Mouse (Mus musculus) brain, embryonic 14.5 days (tissue): ENCODE data around the gene Gm9821.

Source experiments
- CTCF ChIP-seq: fragments of 200-500 bp; IDR thresholded peaks from 2 replicates; pipeline ENCODE4 v1.5.1; 2012; ENCODE audit warnings: inconsistent platforms, mild to moderate bottlenecking, moderate library complexity, borderline replicate concordance; ENCODE audit not compliant: insufficient read depth, insufficient read length; ENCODE audit errors: extremely low read depth
- POLR2A ChIP-seq: fragments of 200-500 bp; IDR thresholded peaks from 2 replicates; pipeline ENCODE4 v1.6.1; 2012; ENCODE audit warnings: mild to moderate bottlenecking, inconsistent platforms, borderline replicate concordance; ENCODE audit not compliant: poor library complexity, insufficient read depth, insufficient read length, severe bottlenecking; ENCODE audit errors: extremely low read depth

- TF ChIP-seq CTCF, result no peak
- TF ChIP-seq POLR2A, result no peak
These were observed 11.5 kb upstream of the Gm9821 start for GRCm38 (mm10) chr2:91934016-91934415.
